Mouse (Mus musculus) kidney, adult 18-20 months (tissue): ENCODE data around the gene Wdtc1.

Source experiments
- DNase-seq: peaks from one replicate; pipeline ENCODE4 v3.0.0; 2021

Gene Wdtc1

GRCm38 (mm10) chr4:133319667-133320066 is 33.6 kb downstream of the Wdtc1 start:
- DNase-seq, result no peak

DNA sequence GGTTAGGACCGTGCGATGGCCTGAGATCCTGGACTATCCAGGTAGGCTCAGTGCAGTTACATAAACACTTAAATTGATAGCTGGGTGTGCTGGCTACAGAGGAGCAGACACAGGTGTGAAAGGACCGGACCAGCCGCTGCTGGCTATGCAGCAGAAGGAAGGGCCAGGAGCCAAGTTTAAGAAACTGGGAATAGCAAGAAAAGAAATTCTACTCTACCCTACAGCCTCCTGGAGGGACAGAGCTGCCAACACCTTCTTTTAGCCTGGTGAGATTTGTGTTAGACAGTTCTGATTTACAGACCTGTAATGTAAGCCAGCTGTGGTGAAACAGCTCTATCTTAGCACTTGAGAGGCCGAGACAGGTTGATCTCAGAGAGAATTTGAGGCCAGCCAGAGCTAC is 37.3 kb downstream of the Wdtc1 start:
- DNase-seq, result no peak

GRCm38 (mm10) chr4:133314896-133315295 is 38.4 kb downstream of the Wdtc1 start:
- DNase-seq, result peak; percentile 91

DNA sequence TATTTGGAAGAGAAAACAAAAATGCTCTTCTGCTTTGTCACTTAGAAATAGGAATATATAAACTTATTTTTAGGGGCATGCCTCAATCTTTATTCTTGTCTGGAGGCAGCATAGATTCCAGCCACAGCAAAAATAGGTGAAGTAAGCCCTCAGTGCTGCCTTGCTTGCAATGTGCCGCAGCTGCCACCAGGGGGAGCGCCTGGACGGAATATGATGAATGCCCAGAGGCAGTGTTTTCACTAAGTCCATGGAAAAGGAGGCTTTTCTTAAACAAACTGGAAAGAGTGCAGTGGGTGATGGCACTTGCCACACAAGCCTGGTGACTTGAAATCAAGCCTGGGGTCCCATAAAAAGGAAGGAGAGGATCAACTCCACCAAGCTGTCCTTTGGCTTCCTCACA is 43.3 kb downstream of the Wdtc1 start:
- DNase-seq, result peak; percentile 86

DNA sequence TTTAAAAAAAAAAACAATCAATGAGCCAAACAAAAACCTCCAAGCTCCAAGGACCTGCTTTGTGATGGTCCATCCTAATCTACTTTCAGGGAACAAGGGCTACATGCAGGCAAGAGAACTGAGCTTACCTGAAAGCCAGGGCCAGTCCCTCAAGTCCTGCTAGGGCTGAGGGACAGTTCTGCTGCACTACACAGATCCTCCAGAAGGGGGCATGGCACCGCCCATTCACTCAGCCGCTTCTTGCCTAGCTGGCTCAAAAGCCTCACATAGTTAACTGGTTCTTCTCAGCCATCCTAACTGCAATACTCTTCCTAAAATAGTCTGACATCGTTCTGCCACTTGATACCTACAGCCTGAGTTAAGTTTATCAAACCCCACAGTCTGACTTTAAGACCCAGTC is 46.0 kb downstream of the Wdtc1 start:
- DNase-seq, result peak; percentile 72

- no peak for DNase-seq
These were observed 47.5 kb downstream of the Wdtc1 start for GRCm38 (mm10) chr4:133305825-133306224.

GRCm38 (mm10) chr4:133304770-133305169 is 48.5 kb downstream of the Wdtc1 start:
- DNase-seq, result no peak

GRCm38 (mm10) chr4:133302668-133303067 is 50.6 kb downstream of the Wdtc1 start:
- DNase-seq, result no peak

GRCm38 (mm10) chr4:133301802-133302201 is 51.5 kb downstream of the Wdtc1 start:
- DNase-seq, result peak; percentile 81

DNA sequence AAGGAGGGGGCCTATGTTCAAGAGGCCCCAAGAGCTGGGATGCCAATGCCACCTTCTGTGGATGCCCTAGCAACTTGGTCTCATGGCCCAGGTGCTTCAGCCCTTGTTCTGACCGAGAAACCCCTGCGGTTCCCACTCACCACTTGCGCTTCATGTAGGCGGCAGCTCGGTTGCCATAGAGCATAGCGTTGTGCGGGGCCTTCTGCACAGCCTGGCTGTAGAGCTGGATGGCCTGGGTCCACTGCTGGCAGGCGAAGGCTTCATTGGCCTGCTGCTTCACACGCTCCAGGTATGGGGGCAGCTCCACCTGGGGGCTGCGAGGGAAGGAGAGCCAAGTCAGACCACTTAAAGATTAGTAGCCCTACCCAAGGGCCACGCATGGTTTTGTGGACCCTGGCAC is 52.9 kb downstream of the Wdtc1 start:
- DNase-seq, result no peak

- no peak for DNase-seq
These were observed 53.6 kb downstream of the Wdtc1 start for GRCm38 (mm10) chr4:133299701-133300100.

DNA sequence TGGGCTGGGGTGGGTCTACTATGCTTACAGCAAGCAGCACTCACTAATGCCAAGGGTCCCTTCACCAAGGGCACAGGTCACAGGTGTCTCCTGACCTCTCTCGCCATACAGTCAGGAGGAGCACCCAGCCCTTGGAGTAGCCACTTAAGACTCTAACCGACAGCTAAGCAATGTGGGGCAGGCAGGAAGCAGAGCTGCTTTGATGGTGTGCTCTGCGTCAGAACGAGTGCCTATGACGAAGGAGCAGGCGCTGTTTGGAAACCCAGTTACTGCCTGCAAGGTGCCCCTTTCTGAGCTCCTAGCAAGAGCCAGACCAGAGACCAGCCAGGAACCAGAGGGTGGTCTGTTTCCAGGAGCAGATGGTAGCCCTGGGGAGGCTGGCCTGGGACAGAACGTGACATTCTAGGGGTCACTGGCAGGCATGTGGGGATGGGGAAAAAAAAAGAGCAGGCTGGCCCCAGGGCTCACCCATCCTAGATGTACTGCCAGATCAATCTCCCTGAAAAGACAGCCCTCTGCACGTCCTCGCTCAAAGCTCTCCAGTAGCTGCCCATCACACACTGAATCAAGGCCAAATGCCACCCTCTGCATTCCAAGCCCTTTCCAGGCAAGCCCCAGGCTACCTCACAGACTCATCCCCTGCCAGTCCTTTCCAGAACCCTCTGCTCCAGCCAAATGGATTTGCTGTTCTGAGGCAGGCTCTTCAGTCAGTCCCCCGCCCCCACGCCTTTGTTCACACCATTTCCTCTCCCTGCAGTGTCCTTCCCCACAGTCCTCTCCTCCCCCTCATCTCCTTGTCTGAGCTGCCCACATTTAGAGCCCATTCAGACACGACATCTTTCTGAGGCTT is 54.5 kb downstream of the Wdtc1 start:
- DNase-seq, result no peak

DNA sequence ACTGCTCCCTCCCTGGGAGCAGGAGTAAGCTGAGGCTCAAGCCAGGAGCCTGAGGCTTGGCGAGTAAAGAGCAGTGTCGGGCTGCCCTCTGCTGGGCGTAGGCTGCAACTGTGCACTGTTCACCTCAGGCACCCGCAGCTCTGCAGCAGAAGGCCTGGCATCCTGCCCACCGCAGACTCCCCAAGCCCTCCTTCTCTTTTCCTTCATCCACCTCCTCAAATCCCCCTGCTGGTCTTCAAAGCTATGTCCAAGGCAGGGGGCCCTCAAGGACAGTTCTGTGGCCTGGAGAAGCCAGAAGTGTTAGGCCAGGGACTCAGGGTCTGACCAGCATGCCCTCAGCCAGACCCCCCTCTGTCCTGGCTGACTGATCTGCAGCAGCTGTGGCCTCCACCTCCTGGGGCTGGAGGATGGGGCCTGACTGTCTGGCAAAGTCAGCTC is 55.5 kb downstream of the Wdtc1 start:
- DNase-seq, result peak; percentile 74

DNA sequence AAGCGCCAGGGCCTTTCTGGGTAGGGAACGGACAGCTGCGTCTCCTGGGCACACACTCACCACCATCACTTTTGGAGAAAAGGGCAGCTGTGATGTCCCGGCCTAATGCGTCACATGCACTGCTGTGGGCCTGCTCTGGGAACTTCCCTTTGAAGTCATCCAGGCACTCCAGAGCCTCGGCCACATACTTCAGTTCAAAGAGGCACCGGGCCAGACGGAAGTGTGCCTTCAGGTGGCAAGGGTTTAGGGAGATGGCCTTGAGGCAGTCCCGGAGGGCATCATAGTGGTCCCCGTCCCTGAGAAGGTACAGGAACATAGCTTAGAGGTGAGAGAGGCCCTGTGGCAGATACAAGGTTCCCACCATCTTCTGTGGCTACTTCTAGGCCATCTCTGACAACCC is 55.9 kb downstream of the Wdtc1 start:
- DNase-seq, result no peak

- no peak for DNase-seq
These were observed 59.2 kb downstream of the Wdtc1 start for GRCm38 (mm10) chr4:133294084-133294483.

GRCm38 (mm10) chr4:133292901-133293843 is 60.1 kb downstream of the Wdtc1 start:
- no peak for DNase-seq

GRCm38 (mm10) chr4:133292405-133292804 is 60.9 kb downstream of the Wdtc1 start:
- no peak for DNase-seq

DNA sequence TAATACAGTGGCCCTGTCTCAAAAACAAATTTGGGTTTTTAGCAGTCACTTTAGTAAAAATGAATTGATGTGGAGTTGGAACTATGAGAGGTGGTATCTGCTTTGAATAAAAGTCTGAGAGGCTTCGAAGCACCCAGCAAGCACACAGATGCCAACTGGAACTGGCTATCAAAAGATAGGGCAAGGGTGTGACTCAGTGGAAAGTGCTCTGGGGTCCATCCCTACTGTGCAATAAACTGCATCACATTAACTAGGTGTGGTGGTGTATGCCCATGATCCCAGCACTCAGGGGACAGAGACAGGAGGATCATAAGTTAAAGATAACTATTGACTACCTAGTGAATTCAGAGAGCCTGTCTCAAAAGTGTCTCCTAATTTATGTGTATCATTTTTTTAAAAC is 62.0 kb downstream of the Wdtc1 start:
- no peak for DNase-seq

DNA sequence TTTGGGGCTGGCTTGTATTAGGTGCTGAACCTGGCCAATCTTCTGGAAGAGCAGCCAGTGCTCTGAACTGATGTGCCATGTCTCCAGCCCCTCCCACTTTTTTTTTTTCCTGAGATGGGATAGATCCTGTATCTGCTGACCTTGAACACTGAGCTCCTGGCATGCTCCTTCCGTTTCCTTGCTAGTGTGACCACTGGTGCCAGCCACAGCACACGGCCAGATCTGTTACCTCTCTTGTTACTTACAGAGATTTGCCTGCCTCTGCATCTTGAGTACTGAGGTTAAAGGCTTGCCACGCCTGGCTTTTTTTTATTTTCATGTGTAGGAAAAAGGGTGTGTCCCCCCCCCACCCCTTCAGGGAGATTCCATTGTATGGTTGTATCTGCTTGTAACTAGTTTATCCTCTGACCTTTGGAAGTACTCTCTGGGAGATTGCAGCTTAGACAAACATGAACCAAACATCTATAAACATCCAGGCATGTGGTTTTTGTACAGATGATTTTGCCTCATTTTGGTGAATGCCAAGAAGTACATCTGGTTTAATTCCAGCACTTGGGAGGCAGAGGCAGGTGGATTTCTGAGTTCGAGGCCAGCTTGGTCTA is 66.7 kb downstream of the Wdtc1 start:
- DNase-seq, result no peak

DNA sequence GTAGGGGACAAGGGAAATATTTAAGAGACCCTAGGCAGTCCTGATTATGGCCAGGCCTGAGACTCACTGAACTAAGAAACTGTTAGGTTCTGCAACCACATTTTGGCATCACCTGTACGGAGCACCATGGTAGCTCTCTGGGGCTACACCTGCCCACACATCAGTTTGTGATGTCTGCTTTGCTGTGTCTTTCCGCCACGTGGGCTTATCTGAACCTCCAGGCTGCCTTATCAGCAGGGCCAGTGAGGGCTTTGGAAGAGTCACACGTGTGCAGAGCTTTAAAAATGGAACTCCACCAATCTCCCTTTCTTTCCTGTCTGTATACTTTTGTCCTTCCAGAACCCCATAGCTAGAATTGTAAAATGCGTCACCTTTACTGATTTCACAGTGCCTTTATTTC is 67.3 kb downstream of the Wdtc1 start:
- no peak for DNase-seq

- no peak for DNase-seq
These were observed 68.0 kb downstream of the Wdtc1 start for GRCm38 (mm10) chr4:133285299-133285698.

DNA sequence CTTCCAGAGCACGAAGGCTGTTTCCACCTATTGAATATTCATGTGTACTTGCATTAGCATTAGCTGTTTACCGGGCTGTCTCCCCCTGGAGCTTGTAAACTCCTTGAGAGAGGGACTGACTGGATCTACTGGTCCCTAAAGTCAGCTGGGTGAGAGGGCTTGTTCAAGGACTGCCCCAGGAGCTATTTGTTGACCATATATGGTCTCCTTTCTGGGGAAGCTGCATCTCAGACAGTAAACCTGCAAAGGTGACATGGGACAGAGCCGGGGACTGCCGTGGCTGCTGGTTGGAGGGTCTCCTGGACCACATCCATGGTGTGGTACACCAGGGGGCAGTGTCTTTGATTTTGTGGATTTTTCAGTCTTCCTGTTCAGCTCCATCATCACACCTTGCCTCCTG is 70.6 kb downstream of the Wdtc1 start:
- no peak for DNase-seq

GRCm38 (mm10) chr4:133281951-133282481 is 71.3 kb downstream of the Wdtc1 start:
- DNase-seq, result no peak
